Mouse (Mus musculus): ENCODE results near the gene Wdr66.
A peak's percentile ranks its signal among the peaks of the same experiment; 100 is the strongest.

- TF ChIP-seq POLR2A (IDR thresholded peaks at IDR 0.05; ENCODE audit: borderline replicate concordance, insufficient read depth, low read length) (peak; percentile 66; the same call in 1 of the 2 replicates), CTCF (IDR thresholded peaks at IDR 0.05; ENCODE audit: borderline replicate concordance, insufficient read depth, low read depth, low read length) (no peak)
These were observed 24.0 kb upstream of the Wdr66 start for GRCm38 (mm10) chr5:123227762-123228523.
